In genomic region chr10:47426505-47426904, GRCm38 (mm10) we compare ENCODE assay signal across 19 mouse cellular contexts.
DNase-seq lines count a peak whose midpoint lies in the region; ATAC-seq lines count a peak whose summit lies in the region.
"Had no signal": no experiment of that assay in that cellular context is flagged by ENCODE, and none has a peak within 500 bp of the region (broad histone marks: within the 10 kb centered on the region; RNA-seq: fewer than 3 reads in every experiment).

No protein-coding gene starts in this region.

- H3K9me3 ChIP-seq in heart, embryonic 12.5 days (replicated peaks) = no peaks in the 10 kb centered on the region
- no peaks in the 10 kb centered on the region for H3K9me3 ChIP-seq in heart, embryonic 16.5 days (replicated peaks; ENCODE audit: control insufficient read depth, low read length)
- H3K9me3 ChIP-seq in kidney, embryonic 14.5 days (ENCODE audit: control insufficient read depth, low read length) = no peaks in the 10 kb centered on the region
- H3K9me3 ChIP-seq: embryonic facial prominence, embryonic 10.5 days; forebrain, embryonic 13.5 days; hindbrain, embryonic 13.5 days had no signal

- peak; percentile 76 for ATAC-seq in heart, embryonic 12.5 days (ENCODE audit: insufficient number of reproducible peaks, low FRiP score)
- peak; percentile 97 for ATAC-seq in heart, embryonic 16.5 days (replicated peaks; ENCODE audit: extremely low read depth, insufficient read depth, low FRiP score)
- ATAC-seq in kidney, embryonic 14.5 days (ENCODE audit: low FRiP score, low TSS enrichment) = no peak
- ATAC-seq: forebrain, embryonic 13.5 days; forebrain, postnatal 0 days; hindbrain, postnatal 0 days had no signal

- H3K9ac ChIP-seq in heart, embryonic 12.5 days = no peak overlapping the region
- H3K9ac ChIP-seq in heart, embryonic 16.5 days (ENCODE audit: low read length) = no peak overlapping the region
- H3K9ac ChIP-seq in kidney, embryonic 14.5 days (ENCODE audit: low read depth, low read length) = no peak overlapping the region
- H3K9ac ChIP-seq: forebrain, embryonic 13.5 days; forebrain, postnatal 0 days; hindbrain, embryonic 13.5 days had no signal

- H3K36me3 ChIP-seq in heart, embryonic 12.5 days = no peaks in the 10 kb centered on the region
- H3K36me3 ChIP-seq in heart, embryonic 16.5 days (ENCODE audit: control insufficient read depth, insufficient read depth) = no peaks in the 10 kb centered on the region
- no peaks in the 10 kb centered on the region for H3K36me3 ChIP-seq in kidney, embryonic 14.5 days (ENCODE audit: control insufficient read depth, insufficient read depth, low read length)
- H3K36me3 ChIP-seq: embryonic facial prominence, embryonic 10.5 days; hindbrain, embryonic 13.5 days had no signal

- H3K4me3 ChIP-seq in heart, embryonic 12.5 days = no peak overlapping the region
- H3K4me3 ChIP-seq in heart, embryonic 16.5 days (ENCODE audit: low read length) = no peak overlapping the region
- no peak overlapping the region for H3K4me3 ChIP-seq in kidney, embryonic 14.5 days (ENCODE audit: low read length)
- H3K4me3 ChIP-seq: embryonic facial prominence, embryonic 10.5 days; forebrain, embryonic 13.5 days; hindbrain, embryonic 13.5 days had no signal

- H3K27me3 ChIP-seq in heart, embryonic 12.5 days (replicated peaks) = no peaks in the 10 kb centered on the region
- no peaks in the 10 kb centered on the region for H3K27me3 ChIP-seq in heart, embryonic 16.5 days (ENCODE audit: control insufficient read depth, insufficient read depth, low read length)
- H3K27me3 ChIP-seq in kidney, embryonic 14.5 days (ENCODE audit: control insufficient read depth, insufficient read depth, low read length) = no peaks in the 10 kb centered on the region
- H3K27me3 ChIP-seq: forebrain, embryonic 13.5 days; hindbrain, embryonic 13.5 days had no signal

- intact Hi-C loops in heart, postnatal 14 days (cut with DNase I) = no loop called here
- intact Hi-C loops in heart, postnatal 25 days (cut with DNase I) = no loop called here
- intact Hi-C loops in heart, postnatal 10 days (cut with DNase I) = no loop called here

- H3K27ac ChIP-seq in heart, embryonic 12.5 days (ENCODE audit: poor library complexity, severe bottlenecking) = no peak overlapping the region
- H3K27ac ChIP-seq in heart, embryonic 16.5 days (ENCODE audit: low read length) = no peak overlapping the region
- H3K27ac ChIP-seq in kidney, embryonic 14.5 days (ENCODE audit: low read depth, low read length) = no peak overlapping the region
- H3K27ac ChIP-seq: embryonic facial prominence, embryonic 10.5 days; forebrain, embryonic 13.5 days; hindbrain, embryonic 13.5 days; hindbrain, postnatal 0 days had no signal

- no peak for DNase-seq in heart, postnatal 14 days
- DNase-seq in heart, postnatal 25 days (ENCODE audit: low spot score) = no peak
- peak; percentile 2 for DNase-seq in ZHBTc4 (ENCODE audit: low read depth, low spot score)
- DNase-seq in heart, postnatal 10 days = peak; percentile 0 to 17
- DNase-seq: adrenal gland, adult 8-10 months; adrenal gland, postnatal 36 days; cerebellum, adult 2 months; cerebellum, postnatal 10 days; forebrain, postnatal 0 days; gastrocnemius, postnatal 25 days; kidney, adult 11 months; kidney, adult 9 months had no signal

- H3K4me2 ChIP-seq in heart, embryonic 12.5 days = peak overlapping the region; percentile 8; the same call in 1 of the 2 replicates
- 0 out of 2 replicates have a peak overlapping the region, but pooled peaks have one; percentile 37 for H3K4me2 ChIP-seq in heart, embryonic 16.5 days (ENCODE audit: low read depth, low read length)
- H3K4me2 ChIP-seq in kidney, embryonic 14.5 days (replicated peaks; ENCODE audit: low read depth, low read length) = no peak overlapping the region
- H3K4me2 ChIP-seq: forebrain, embryonic 13.5 days; hindbrain, embryonic 13.5 days had no signal

- peaks cover 10% of the 10 kb centered on the region for H3K4me1 ChIP-seq in heart, embryonic 12.5 days (replicated peaks)
- peaks cover 7% of the 10 kb centered on the region for H3K4me1 ChIP-seq in heart, embryonic 16.5 days (ENCODE audit: control insufficient read depth, insufficient read depth, low read length)
- H3K4me1 ChIP-seq in kidney, embryonic 14.5 days (ENCODE audit: control insufficient read depth, insufficient read depth, low read length) = no peaks in the 10 kb centered on the region
- H3K4me1 ChIP-seq: embryonic facial prominence, embryonic 10.5 days; forebrain, embryonic 13.5 days; hindbrain, embryonic 13.5 days had no signal

- 19% methylated on average over 7 of the region's 7 CpGs for WGBS in heart, embryonic 12.5 days
- 18% methylated on average over 7 of the region's 7 CpGs for WGBS in heart, embryonic 16.5 days
- 63% methylated on average over 7 of the region's 7 CpGs for WGBS in kidney, embryonic 14.5 days

Comparison
In these comparisons a context has a peak if more than half of its experiments do, and no peak if none do; other contexts are left out.
1. DNase-seq: peak in ZHBTc4 (single experiment) and heart, postnatal 10 days (2 of 2); none in heart, postnatal 14 days (0 of 2) and heart, postnatal 25 days (single experiment).